7 mouse cellular contexts compared by ENCODE assay signal in genomic region chr7:105553456-105554211, GRCm38 (mm10). TPM values are rescaled to one million over a fixed set of nuclear protein-coding genes. Genes with fewer than 3 reads are reported as not detected.
DNase-seq lines count a peak whose midpoint lies in the region; ATAC-seq lines count a peak whose summit lies in the region.

No protein-coding gene starts in this region.

- peaks cover 10% of the 10 kb centered on the region; the same call in 1 of the 2 replicates for H3K36me3 ChIP-seq in lung, embryonic 15.5 days
- no peaks in the 10 kb centered on the region; the same call in 1 of the 2 replicates for H3K36me3 ChIP-seq in embryonic facial prominence, embryonic 11.5 days (replicated peaks; ENCODE audit: control insufficient read depth, insufficient read depth, low read depth, low read length)
- H3K36me3 ChIP-seq in hindbrain, embryonic 14.5 days (replicated peaks; ENCODE audit: control insufficient read depth, insufficient read depth) = peaks cover 19% of the 10 kb centered on the region
- peaks cover 16% of the 10 kb centered on the region for H3K36me3 ChIP-seq in midbrain, embryonic 15.5 days (replicated peaks)

- 33% methylated on average over 27 of the region's 27 CpGs for WGBS in lung, embryonic 15.5 days
- WGBS in embryonic facial prominence, embryonic 11.5 days = 31% methylated on average over 27 of the region's 27 CpGs
- whole genome bisulfite sequencing in hindbrain, embryonic 14.5 days = 31% methylated on average over 26 of the region's 27 CpGs
- 25% methylated on average over 26 of the region's 27 CpGs for WGBS in midbrain, embryonic 15.5 days

- no peak overlapping the region for H3K27ac ChIP-seq in lung, embryonic 15.5 days
- H3K27ac ChIP-seq in embryonic facial prominence, embryonic 11.5 days (replicated peaks; ENCODE audit: low read depth, low read length) = no peak overlapping the region
- peak overlapping the region; percentile 81 for H3K27ac ChIP-seq in hindbrain, embryonic 14.5 days
- peak overlapping the region; percentile 86 for H3K27ac ChIP-seq in midbrain, embryonic 15.5 days

- H3K9ac ChIP-seq in lung, embryonic 15.5 days = peak overlapping the region; percentile 61
- H3K9ac ChIP-seq in embryonic facial prominence, embryonic 11.5 days (replicated peaks; ENCODE audit: low read length) = peak overlapping the region; percentile 69
- peak overlapping the region; percentile 82 for H3K9ac ChIP-seq in hindbrain, embryonic 14.5 days
- peak overlapping the region; percentile 92 for H3K9ac ChIP-seq in midbrain, embryonic 15.5 days

- no peak for ATAC-seq in lung, embryonic 15.5 days (ENCODE audit: borderline replicate concordance, extremely low read depth, low FRiP score, low TSS enrichment)
- ATAC-seq in embryonic facial prominence, embryonic 11.5 days (replicated peaks; ENCODE audit: insufficient number of reproducible peaks, low FRiP score, low TSS enrichment, low read depth) = peak; percentile 8
- ATAC-seq in hindbrain, embryonic 14.5 days (ENCODE audit: low FRiP score) = peak; percentile 42
- ATAC-seq in midbrain, embryonic 15.5 days (replicated peaks) = peak; percentile 55

- H3K4me2 ChIP-seq in lung, embryonic 15.5 days = peak overlapping the region; percentile 78
- H3K4me2 ChIP-seq in embryonic facial prominence, embryonic 11.5 days (ENCODE audit: low read depth, low read length) = peak overlapping the region; percentile 73
- H3K4me2 ChIP-seq in hindbrain, embryonic 14.5 days (replicated peaks) = peak overlapping the region; percentile 80
- peak overlapping the region; percentile 74 for H3K4me2 ChIP-seq in midbrain, embryonic 15.5 days

- H3K27me3 ChIP-seq in lung, embryonic 15.5 days = no peaks in the 10 kb centered on the region
- H3K27me3 ChIP-seq in embryonic facial prominence, embryonic 11.5 days (ENCODE audit: control insufficient read depth, insufficient read depth, low read length) = no peaks in the 10 kb centered on the region
- H3K27me3 ChIP-seq in hindbrain, embryonic 14.5 days (ENCODE audit: control insufficient read depth, insufficient read depth, low read length) = no peaks in the 10 kb centered on the region
- H3K27me3 ChIP-seq in midbrain, embryonic 15.5 days (replicated peaks) = no peaks in the 10 kb centered on the region

- peaks cover 11% of the 10 kb centered on the region for H3K4me1 ChIP-seq in lung, embryonic 15.5 days
- H3K4me1 ChIP-seq in embryonic facial prominence, embryonic 11.5 days (ENCODE audit: control insufficient read depth, insufficient read depth, low read length) = no peaks in the 10 kb centered on the region
- H3K4me1 ChIP-seq in hindbrain, embryonic 14.5 days (replicated peaks; ENCODE audit: control insufficient read depth, insufficient read depth, low read length) = peaks cover 15% of the 10 kb centered on the region
- H3K4me1 ChIP-seq in midbrain, embryonic 15.5 days = peaks cover 26% of the 10 kb centered on the region

- no peaks in the 10 kb centered on the region for H3K9me3 ChIP-seq in lung, embryonic 15.5 days
- H3K9me3 ChIP-seq in embryonic facial prominence, embryonic 11.5 days (replicated peaks; ENCODE audit: control insufficient read depth, low read length) = no peaks in the 10 kb centered on the region
- H3K9me3 ChIP-seq in hindbrain, embryonic 14.5 days (ENCODE audit: control insufficient read depth, low read length) = no peaks in the 10 kb centered on the region
- H3K9me3 ChIP-seq in midbrain, embryonic 15.5 days = no peaks in the 10 kb centered on the region

- peak overlapping the region; percentile 71 for H3K4me3 ChIP-seq in lung, embryonic 15.5 days
- peak overlapping the region; percentile 73 for H3K4me3 ChIP-seq in embryonic facial prominence, embryonic 11.5 days (ENCODE audit: low read depth, low read length)
- peak overlapping the region; percentile 67 for H3K4me3 ChIP-seq in hindbrain, embryonic 14.5 days (replicated peaks; ENCODE audit: low read length)
- peak overlapping the region; percentile 89 for H3K4me3 ChIP-seq in midbrain, embryonic 15.5 days

- DNase-seq in lung, postnatal 14 days = no peak
- no peak for DNase-seq in embryonic facial prominence, embryonic 11.5 days (ENCODE audit: low spot score)
- no peak for DNase-seq in hindbrain, embryonic 14.5 days (ENCODE audit: low spot score)
- no peak for DNase-seq in gastrocnemius, adult 18-20 months (ENCODE audit: low spot score)
- no peak for DNase-seq in spleen, postnatal 4 days (ENCODE audit: low spot score in 2 of 2)

RNA-seq across cellular contexts. Expression of gene Smpd1, which starts 0.5 kb away (rescaled TPM):
- 36.9 and 40.0 TPM in 2 replicates for polyA plus RNA-seq in lung, embryonic 15.5 days (2015; fragmentation: Nextera tagmentation; extraction: Ambion mirVana)
- 38.5 and 45.2 TPM in 2 replicates for polyA plus RNA-seq in embryonic facial prominence, embryonic 11.5 days (2014; fragmentation: Nextera tagmentation; extraction: Ambion mirVana)
- polyA plus RNA-seq in hindbrain, embryonic 14.5 days (2014; fragmentation: Nextera tagmentation; extraction: Ambion mirVana) = 95.9 and 106 TPM in 2 replicates
- 93.0 and 94.6 TPM in 2 replicates for polyA plus RNA-seq in midbrain, embryonic 15.5 days (2015; fragmentation: Nextera tagmentation; extraction: Ambion mirVana)
- total RNA-seq in gastrocnemius, adult 18-20 months (2021) = 10 to 100 TPM; 49.7 to 53.4 TPM

RNA-seq across cellular contexts. Expression of gene Apbb1, which starts 27.8 kb away (rescaled TPM):
- polyA plus RNA-seq in lung, embryonic 15.5 days (2015; fragmentation: Nextera tagmentation; extraction: Ambion mirVana) = 43.6 and 47.8 TPM in 2 replicates
- polyA plus RNA-seq in embryonic facial prominence, embryonic 11.5 days (2014; fragmentation: Nextera tagmentation; extraction: Ambion mirVana) = 59.7 and 68.7 TPM in 2 replicates
- polyA plus RNA-seq in hindbrain, embryonic 14.5 days (2014; fragmentation: Nextera tagmentation; extraction: Ambion mirVana) = 224 and 243 TPM in 2 replicates
- 319 and 325 TPM in 2 replicates for polyA plus RNA-seq in midbrain, embryonic 15.5 days (2015; fragmentation: Nextera tagmentation; extraction: Ambion mirVana)
- total RNA-seq in gastrocnemius, adult 18-20 months (2021) = 1 to 10 TPM; 7.4 to 7.5 TPM

RNA-seq across cellular contexts. Expression of gene Hpx, which starts 46.3 kb away (rescaled TPM):
- polyA plus RNA-seq in lung, embryonic 15.5 days (2015; fragmentation: Nextera tagmentation; extraction: Ambion mirVana) = 1.1 and 2.4 TPM in 2 replicates
- 0.14 and 0.59 TPM in 2 replicates for polyA plus RNA-seq in embryonic facial prominence, embryonic 11.5 days (2014; fragmentation: Nextera tagmentation; extraction: Ambion mirVana)
- polyA plus RNA-seq in hindbrain, embryonic 14.5 days (2014; fragmentation: Nextera tagmentation; extraction: Ambion mirVana) = 0.13 TPM in 1 of 2 replicates, not detected in the other
- 0.18 and 0.41 TPM in 2 replicates for polyA plus RNA-seq in midbrain, embryonic 15.5 days (2015; fragmentation: Nextera tagmentation; extraction: Ambion mirVana)
- total RNA-seq in gastrocnemius, adult 18-20 months (2021) = 1 to 10 TPM in 1 of 2 experiments, not detected in 1; 1.6 TPM

Comparison
In these comparisons a context has a peak if more than half of its experiments do, and no peak if none do; other contexts are left out.
1. H3K27ac ChIP-seq: peak in hindbrain, embryonic 14.5 days (single experiment) and midbrain, embryonic 15.5 days (single experiment); none in lung, embryonic 15.5 days (single experiment) and embryonic facial prominence, embryonic 11.5 days (single experiment).
2. Peak in every context shown above with its lines, with median percentiles within 50 percentile points of each other: H3K4me2 ChIP-seq, H3K4me3 ChIP-seq and H3K9ac ChIP-seq.